Mouse (Mus musculus): ENCODE measurements at regions not wholly inside any gene's neighbourhood (a gene's known extent, or its start where the extent isn't known, plus 50 kb on each side); places are given as distances from the start of the nearest gene placed in this dataset.

DNA sequence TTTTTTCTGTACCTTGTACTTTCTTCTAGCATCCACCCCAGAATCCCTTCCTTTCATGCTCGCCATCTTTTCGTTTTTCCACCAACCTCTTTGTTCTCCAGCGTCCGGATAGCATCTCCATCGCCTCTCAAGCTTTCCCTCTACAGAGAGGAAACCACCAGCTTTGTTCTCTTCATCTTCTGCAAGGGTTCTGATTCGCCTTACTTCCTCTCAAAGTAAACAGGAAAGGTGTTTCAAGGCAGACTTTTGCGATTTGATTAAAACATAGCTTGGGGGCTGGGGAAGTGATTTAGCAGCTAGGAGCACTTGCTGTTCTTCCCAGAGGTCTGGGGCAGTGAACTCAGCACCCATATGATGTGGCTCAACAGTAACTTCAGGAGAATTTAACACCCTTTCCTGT lies 71.4 kb downstream of the Emp1 start:
- DNase-seq (ENCODE audit: low read depth, low spot score) = no peak

DNA sequence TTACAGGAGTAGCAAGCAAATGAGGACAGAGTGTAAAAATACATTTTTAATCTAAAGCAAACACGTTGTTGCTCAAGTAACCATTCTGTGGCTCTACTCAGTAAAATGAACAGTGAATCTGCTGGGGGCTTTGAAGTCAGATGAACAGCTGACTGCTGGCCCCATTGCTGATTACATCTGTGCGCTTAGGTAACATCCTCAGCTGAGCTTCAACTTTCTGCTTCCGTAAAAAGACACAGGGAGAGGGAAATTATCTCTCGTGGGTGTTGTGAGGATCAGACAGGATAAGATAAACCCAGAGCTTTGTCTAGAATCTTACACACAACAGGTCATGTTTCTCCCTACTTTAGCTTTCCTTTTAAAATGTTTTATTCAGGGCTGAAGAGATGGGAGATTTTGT lies 74.0 kb downstream of the Emp1 start:
- peak; percentile 54 for DNase-seq (ENCODE audit: low read depth, low spot score)

DNA sequence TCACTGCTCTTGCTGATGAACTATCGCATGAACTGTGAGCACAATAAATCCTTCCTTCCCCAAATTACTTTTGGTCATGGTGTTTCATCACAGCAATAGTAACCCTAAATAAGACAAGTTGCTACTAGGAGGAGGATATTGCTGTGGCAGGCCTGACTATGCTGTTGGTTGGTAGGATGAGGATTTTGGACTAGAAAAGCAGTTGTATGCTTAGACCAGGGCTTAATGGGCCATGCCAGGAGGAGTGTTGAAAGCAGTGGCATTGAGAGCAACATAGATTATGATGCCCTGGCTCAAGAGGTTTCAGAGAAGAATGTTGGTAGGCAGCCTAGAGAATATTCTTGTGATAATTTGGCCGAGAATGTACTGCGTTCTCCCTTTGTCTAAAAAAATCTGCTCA lies 75.9 kb downstream of the Emp1 start:
- DNase-seq (ENCODE audit: low read depth, low spot score) = no peak

DNA sequence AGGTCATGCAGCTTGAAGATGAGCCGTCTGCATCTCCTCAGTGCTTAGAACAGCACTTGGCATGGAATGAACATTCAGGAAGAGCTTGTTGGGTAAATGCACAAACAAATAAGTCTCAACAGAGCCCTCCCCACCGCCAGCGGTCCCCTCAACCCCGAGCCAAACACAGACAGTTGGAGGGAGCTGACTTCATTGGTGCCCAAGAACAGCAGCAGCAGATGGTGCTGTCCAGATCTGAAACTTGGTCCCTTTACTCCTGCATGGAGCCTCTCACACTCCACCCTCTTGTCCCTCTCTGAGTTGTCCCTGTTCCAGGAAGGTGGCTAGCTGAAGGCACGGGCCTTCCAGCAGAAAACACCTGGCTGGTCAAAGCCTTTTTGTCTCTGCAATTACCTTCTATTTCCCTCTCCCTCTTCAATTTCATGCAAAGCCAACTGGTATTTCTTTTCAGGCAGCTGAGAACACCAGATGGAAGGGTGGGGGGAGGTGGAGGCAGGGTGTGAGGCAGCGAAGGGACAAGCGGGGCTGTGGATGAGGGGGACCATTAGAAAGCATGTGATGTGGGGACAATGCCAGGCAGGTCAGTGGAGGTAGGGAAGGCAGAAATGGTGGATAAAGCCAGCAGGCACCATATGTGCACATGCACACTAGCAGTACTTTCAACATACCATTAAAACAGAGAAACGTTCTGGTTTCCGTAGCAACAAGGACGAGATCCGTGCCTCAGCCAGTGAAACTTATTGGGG lies 79.0 kb downstream of the Emp1 start:
- peak; percentile 81 for DNase-seq (ENCODE audit: low read depth, low spot score)

DNA sequence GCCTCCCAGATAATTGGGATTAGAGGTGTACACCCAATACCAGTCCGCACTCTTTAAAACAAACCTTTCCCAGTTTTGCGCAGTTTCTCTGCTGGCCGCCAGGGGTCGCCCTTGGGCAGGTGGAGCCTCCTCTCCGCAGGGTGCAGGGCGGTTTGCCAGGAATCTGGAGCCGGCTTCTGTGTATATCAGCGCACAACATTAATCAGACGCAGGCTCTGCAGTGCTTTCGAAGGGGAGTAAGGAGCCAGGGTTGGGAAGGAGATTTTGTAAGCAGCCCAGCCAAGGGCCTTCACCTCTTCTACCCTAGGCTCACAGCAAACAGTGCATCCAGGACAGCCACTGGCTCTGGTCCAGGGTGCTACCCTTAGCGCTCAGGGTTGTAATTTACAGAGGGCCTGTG lies 82.3 kb downstream of the Emp1 start:
- DNase-seq (ENCODE audit: low read depth, low spot score) = peak; percentile 89

DNA sequence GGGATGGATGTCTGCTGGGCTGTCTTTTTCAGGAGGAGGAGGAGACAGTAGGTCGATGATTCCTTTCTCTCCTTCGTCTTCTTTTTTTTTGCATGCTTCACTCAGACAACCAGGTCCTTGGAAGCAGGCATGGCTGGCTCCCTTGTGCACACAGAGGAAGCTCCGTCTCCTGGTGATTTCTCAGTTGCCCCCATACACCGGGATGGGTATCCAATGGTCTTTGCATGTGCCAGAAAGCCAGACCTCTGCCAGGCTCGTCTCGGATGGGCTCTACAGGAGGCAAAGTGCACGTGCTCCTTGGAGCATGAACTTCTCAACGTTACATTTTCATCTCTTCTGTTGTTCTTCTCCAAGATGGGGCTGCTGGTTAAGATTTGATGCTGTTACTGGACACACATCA lies 82.7 kb downstream of the Emp1 start:
- no peak for DNase-seq (ENCODE audit: low read depth, low spot score)

DNA sequence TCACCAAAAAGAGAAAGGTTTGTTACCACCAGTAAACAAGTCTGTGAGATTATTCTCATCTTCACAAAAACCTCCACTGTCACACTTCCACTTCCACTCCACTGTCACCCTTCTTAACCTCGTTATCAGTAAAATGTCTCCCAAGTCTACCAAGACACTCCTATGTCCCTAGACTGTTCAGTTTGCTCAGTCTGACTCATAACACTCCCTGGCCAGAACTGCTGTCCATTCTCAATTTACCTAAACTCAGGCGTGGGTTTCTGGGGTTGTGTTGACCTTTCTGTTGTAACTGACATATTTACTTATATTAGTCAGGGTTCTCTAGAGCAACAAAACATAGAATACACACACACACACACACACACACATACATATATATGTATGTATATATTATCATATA lies 85.5 kb downstream of the Emp1 start:
- no peak for DNase-seq (ENCODE audit: low read depth, low spot score)

DNA sequence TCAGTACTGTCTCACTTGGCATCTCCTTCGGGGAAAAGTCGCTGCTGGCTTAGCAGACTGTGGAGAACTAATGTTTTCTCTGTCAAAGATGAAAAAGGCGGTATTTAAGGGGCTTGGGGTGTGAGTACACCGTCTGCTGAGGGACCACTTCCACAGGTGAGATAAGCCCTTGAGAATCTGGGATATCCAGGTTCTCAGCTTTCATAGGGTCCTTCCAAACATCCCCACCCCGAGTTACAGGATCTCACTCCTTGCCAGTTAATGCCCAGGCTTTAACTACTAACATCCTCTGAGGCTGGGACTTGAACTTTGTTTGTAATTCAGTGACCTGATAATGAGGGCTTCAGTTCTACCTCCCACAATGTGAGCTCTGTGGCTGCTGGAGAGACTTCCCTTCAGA lies 86.9 kb downstream of the Emp1 start:
- no peak for DNase-seq (ENCODE audit: low read depth, low spot score)

DNA sequence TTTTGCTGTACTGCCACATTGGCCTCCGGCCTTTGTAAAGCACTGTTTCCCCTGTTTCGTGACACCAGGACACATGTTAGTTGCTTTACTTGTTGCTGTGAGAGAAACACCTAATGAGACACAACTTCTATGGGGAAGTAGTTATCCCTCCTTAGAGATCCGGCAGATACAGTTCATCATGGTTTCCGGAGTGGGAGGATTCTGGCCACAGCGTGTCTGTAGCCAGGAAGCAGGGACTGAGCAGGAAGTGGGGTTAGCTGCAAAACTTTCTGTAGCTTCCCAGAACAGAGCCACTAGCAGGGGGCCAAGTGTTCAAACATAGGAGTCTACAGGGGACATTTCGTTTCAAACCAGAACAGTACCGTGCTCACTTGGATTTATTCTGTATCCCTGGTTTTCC lies 88.2 kb downstream of the Emp1 start:
- no peak for DNase-seq (ENCODE audit: low read depth, low spot score)

DNA sequence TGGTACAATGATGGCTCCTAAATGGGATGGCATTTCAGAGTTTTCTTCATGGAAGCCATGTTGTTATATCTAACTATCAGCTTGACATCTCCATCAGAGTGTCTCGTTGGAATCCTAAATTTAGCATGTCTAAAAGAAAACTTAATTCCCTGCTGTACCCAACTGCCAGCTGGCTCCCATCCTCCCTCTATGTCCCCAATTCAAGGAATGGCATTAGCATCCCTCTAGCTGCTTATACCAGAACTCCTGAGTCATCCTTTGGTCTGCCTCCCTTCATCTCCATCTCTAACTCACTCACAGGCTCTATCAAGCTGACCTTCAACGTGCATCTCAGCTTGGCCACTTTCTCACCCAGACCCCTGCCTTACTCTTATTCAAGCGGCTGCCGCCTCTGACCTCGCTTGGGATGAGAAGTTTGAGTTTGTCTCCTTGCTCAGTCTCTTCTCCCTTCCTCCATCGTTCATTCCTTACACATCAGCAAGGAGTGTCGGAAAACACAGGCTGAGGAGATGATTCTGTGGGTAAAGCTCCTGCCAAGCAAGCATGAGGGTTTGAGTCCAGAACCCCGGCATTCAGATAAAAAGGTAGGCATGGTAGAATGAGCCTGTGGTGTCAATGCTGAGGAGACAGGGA lies 88.9 kb downstream of the Emp1 start:
- DNase-seq (ENCODE audit: low read depth, low spot score) = peak; percentile 75

DNA sequence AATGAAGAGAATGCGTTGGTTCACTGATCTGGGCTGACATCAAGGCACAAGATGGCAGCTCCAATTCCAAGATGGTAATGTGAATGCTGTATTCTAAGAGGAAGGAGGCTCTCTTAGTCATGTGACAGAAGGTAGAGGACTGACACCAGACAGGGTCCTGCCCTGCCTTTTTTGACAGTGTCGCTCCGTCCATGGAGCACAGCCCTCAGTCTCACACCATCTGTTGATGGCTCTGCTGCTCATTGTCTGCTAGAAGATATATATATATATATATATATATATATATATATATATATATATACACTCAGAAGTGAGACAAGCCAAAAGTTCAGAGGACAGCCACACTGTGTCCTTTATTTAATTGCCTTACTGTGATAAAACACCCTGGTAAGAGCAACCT lies 90.7 kb downstream of the Emp1 start:
- DNase-seq (ENCODE audit: low read depth, low spot score) = no peak

DNA sequence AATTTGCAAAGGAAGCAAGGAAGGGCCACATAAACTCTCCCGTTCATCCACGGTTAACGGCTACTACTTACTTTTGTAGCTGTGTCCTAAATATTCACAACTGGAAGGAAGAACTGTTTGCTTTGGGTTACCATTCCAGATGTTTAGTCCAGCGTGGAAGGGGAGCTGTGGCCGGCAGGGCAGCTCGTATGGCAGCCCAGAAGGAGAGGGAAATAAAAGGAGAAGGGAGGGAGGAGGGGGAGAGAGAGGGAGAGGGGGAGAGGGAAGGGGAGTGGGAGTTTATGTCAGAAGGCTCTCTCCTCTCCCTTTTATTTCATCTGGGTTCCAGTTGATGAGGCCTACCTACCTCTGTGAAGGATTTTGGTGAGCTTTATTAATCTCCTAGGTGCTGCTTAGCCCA lies 110.2 kb downstream of the Emp1 start:
- DNase-seq (ENCODE audit: low read depth, low spot score) = no peak

DNA sequence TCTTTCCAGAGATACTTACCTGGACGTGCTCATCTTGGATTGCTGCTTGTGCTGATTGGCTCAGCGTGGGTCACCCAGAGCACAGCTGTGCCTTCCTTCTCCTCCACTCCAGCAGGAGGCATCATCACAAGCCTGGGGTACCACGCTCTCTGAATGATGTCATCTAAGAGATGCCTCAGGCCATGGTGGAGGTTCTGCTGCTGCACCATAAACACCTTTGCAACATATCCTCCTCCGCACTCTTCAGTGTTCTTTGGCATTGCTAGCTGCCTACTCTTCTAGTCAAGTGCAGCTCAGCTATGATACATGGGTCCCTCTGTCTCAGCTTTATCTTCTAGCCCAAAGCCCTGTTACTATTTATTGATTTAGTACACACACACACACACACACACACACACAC lies 110.8 kb downstream of the Emp1 start:
- peak; percentile 36 for DNase-seq (ENCODE audit: low read depth, low spot score)

DNA sequence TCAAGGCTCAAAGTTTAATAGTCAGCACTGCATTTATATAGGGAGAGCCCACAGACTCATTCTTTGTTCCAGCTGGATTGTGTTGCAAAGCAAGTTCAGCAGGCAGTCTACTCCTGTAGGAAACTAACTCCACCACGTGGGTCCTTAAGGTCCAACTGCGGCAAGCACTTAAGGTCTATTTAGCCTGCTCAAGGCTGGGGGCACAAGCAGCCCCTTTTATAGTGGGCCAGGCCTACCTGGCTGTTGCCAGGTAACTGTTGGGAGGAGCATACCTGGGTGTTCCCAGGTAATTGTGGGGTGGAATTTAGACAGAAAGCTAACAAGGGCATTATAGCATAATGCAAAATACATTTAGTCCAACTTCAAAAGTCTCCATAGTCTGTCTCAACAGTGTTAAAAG lies 126.5 kb downstream of the Emp1 start:
- no peak for DNase-seq (ENCODE audit: low read depth, low spot score)

DNA sequence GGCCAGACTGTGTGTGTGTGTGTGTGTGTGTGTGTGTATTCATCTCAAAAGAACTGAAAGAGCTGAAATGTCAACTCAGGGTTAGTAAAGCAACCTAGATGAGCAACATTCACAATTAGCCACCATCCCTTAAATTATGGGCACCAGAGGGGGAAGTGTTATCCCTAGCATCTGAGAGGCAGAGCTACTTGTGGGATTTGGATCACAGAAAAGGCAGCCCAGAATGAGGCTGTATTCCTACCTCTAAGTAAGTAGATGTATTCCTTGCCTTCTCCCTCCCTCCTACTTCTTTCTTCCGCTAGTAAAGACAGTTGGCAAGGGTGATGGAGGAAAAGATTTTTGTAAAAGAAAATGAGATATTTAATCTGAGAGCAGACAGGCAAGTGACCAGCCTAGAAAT lies 131.6 kb downstream of the Emp1 start:
- peak; percentile 24 for DNase-seq (ENCODE audit: low read depth, low spot score)

DNA sequence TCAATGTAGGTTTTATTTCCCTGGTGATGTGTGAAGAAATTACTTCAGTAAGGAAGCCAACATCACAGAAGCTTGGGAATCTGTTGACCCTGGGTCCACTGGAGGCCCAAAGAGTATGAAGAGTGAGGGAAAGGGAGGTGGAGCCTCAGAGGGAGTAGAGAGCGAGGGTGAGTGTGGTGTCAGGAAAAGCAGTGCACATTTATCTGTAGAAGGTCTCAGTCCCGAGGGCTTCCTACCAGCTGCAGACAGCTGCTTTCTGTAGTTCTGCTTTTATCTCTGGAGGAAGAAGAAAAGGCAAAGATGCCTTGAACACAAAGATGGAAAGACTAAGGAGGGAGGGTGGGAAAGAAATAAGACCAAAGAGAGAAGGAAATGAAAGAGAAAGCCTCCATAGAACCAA lies 133.5 kb downstream of the Emp1 start:
- DNase-seq (ENCODE audit: low read depth, low spot score) = no peak

DNA sequence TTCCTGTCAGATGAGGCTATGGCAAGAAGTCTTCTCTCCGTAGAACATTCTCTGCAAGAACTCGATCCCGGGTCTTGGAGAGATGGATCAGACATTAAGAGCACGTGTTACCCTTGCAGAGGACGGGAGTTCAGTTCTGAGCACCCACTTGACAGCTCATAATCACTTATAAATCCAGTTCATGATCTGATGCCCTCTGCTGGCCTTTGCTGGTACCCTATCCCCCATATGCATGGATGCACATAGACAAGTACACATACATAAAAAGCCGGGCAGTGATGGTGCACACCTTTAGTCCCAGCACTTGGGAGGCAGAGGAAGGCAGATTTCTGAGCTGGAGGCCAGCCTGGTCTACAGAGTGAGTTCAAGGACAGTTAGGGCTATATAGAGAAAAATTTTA lies 136.2 kb downstream of the Emp1 start:
- DNase-seq (ENCODE audit: low read depth, low spot score) = no peak

DNA sequence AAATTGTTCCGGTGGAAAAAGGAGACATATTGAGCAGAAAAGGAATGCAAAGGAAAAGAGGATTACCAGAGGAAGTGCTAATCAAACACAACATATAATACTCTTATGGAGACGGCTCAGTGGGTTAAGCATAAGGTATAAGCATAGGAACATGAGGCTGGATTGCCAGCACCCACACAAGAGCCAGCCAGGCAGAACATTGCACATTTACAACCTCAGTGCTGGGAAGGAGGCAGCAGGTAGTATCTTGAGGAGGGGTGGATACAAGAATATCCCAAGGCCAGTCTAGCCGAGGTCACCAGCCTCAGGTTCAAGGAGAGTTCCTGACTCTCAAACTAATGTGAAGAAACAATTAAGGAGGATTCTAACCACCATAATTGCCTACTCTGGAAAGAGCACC lies 138.0 kb downstream of the Emp1 start:
- DNase-seq (ENCODE audit: low read depth, low spot score) = peak; percentile 52

DNA sequence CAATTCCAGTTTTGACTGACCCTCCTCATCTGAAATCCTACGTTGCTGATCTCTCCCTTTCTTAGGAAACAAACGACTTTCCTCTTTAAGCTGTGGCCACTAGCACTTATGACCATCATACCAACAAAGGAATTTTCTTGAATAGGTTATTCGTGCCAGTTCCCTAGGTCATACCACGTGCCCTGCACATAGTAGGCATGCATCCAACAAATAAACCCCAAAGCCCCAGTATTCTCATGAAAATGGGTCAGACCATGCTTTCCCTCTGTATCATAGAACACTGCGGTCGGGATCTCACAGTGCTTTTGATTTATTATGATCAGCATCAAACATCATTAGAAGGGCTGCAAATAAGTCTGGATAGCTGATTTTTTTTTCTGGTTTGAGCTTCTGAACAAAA lies 139.4 kb downstream of the Emp1 start:
- no peak for DNase-seq (ENCODE audit: low read depth, low spot score)

DNA sequence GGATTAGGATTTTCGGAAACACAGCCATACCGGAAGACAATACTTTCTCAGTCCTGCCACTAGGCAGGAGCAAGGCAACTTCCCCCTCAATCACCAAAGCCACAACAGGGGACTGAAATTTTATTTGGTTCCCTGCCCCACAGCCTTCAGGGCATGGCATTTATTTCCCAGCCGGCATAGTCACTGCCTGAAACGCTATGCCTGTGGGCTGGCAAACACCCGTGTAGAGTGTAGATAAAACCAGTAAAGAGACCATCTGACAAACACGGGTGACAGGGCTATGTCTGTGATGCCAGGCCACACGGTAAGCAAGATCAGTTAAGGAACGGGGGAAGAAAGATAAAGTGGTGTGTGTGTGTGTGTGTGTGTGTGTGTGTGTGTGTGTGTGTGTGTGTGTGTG lies 140.1 kb downstream of the Emp1 start:
- no peak for DNase-seq (ENCODE audit: low read depth, low spot score)

DNA sequence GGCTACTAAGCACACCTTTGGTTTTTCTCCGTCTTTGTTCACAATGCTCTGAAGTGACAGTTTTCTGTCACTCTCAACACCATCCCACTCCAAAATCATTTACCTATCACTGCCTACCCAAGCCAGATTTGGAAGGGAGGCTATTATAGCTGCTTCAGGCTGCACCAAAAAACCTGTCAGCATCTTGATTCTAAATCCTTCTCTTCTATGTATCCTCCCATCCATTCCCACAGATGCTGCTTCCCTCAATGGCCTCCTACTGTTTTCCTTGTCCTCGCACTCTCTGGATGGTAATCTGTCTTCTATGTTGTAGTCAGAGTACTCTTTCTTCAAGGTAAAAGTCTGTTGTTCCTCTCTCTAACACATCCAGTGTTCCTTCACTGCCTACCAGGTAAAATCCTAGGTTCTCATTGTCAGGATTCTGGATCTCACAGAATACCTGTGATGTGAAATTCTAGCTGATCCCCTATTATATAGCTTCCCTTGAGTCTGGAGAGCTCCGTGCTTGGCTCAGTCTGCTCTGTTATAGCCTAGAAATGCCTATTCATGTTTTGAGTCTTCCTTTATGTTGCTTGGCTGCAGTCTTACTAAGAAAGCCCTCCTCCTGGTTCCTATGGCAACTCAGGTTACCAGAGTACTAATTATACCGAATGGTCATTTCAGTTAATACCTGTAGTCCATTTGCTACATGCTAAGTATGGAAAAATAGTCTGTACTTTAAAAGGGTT lies 156.5 kb downstream of the Emp1 start:
- DNase-seq (ENCODE audit: low read depth, low spot score) = peak; percentile 44

DNA sequence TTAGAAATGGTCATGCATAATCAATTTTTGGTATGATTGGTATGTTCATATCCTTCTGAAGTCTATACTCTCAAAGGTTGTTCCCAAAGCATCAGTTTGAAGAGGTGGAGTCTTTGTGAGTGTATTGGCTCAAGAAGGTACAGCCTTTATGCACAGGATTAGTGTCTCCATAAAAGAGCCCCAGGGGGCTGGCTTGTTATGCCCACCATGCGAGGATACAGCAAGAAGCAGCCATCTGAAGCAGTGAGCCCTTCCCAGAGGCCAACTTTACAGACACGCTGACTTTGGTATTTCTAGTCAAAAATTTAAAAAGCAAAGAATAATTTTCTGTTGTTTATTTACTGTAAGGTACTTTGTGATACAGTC lies 157.1 kb downstream of the Emp1 start:
- DNase-seq (ENCODE audit: low read depth, low spot score) = no peak

DNA sequence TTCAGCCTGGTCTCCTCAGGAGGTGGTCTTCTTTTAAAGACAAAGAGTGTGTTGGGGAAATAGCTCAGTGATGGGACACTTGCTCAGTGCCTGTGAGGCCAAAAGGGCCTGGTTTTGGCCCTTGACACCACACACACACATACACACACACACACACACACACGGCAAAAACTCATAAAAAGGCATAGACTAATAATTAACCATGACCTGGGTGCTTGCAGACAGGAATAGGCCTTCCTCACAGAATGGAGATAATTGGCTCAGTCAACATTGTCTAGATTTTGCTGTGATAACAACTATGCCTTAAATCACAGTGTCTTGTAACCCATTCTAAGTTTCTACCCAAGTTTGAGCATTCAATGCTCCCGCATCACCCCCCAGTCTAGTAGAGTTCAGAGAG lies 158.5 kb downstream of the Emp1 start:
- DNase-seq (ENCODE audit: low read depth, low spot score) = no peak
